Mouse (Mus musculus) heart, adult 2 months (tissue): ENCODE data around the gene Slfn4.

ENCODE experiments used
- CTCF ChIP-seq: fragments of 200-600 bp; IDR thresholded peaks from 2 replicates; pipeline ENCODE4 v1.8.1; 2022; ENCODE audit warnings: antibody characterized with exemption, mild to moderate bottlenecking, moderate library complexity
- EP300 ChIP-seq: fragments of 200-500 bp; IDR thresholded peaks from 2 replicates; pipeline ENCODE4 v1.6.1; 2011; ENCODE audit warnings: low read depth, low read length, control low read depth; ENCODE audit not compliant: insufficient read depth
- POLR2A ChIP-seq: fragments of 200-500 bp; IDR thresholded peaks from 2 replicates; pipeline ENCODE4 v1.6.1; 2011; ENCODE audit warnings: mild to moderate bottlenecking, low read depth, low read length, control low read depth; ENCODE audit not compliant: insufficient read depth

DNA sequence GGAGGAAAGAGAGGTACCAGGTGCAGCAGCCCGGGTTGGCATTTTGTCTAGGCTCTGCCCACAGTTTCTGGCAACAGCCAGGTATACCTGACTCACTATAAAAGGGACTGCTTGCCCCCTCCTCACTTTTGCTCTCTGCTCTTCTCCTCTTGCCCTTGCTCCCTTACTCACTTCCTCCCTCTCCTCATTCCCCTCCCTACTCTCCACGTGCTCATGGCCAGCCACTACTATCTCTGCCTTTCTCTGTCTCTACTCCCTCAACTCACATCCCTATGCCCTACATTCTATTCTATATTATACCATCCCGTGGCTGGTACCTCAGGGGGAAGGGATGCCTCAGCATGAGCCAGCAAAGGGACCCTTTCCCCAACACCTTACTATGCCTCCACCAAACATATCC is 49.8 kb downstream of the Slfn4 start:
- no peak for TF ChIP-seq POLR2A
- TF ChIP-seq CTCF, result no peak
- TF ChIP-seq EP300, result no peak
